Mouse (Mus musculus): ENCODE data around the gene Gm20422. TPM values are rescaled to one million over a fixed set of nuclear protein-coding genes. Genes with fewer than 3 reads are reported as not detected.

Gene Gm20422
- total RNA-seq, 2 experiments from 2014 or later: 1.8 to 1.9 TPM

DNA sequence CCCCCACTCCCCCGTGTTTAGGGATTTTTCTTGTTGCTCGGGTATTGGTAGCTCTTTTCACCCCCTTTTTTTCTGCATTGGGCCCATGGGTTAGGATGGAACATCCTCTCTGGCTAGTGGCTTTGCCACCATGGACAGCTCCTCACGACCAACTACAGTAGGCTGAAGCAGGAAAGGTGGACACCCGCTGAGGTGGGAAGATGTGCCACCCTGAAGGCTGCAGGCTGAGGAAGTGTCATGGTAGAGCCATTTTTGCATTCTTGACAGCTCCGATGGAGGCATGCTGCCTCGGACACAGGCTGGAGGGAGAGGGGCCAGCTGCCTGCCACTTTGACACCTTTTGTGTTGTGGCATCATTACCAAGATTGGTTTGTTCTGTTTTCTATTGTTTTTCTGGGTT is 72.9 kb downstream of the Gm20422 start:
- no peak for DNase-seq

Other genes starting within 250 kb of the Gm20422 start
- 10 to 100 TPM; 11.0 to 11.6 TPM for gene Zfp868, start 149.3 kb downstream of the Gm20422 start, total RNA-seq (2021)
- 1 to 10 TPM in 1 of 2 experiments, under 1 TPM in 1; 0.97 to 1.6 TPM for gene Zfp964, start 120.4 kb downstream of the Gm20422 start, total RNA-seq (2021)
- 10 to 100 TPM; 16.2 to 17.3 TPM for gene Zfp869, start 64.2 kb downstream of the Gm20422 start, total RNA-seq (2021)
- gene Zfp963, start 24.9 kb downstream of the Gm20422 start, total RNA-seq (2021): 1 to 10 TPM; 2.6 to 2.8 TPM
- gene Atp13a1, start 16.3 kb upstream of the Gm20422 start, total RNA-seq (2021): 10 to 100 TPM; 22.3 to 22.5 TPM
- gene Zfp866, start 16.3 kb upstream of the Gm20422 start, total RNA-seq (2021): 10 to 100 TPM; 19.1 to 19.9 TPM
- 1 to 10 TPM; 6.1 to 8.1 TPM for gene Gmip, start 33.8 kb upstream of the Gm20422 start, total RNA-seq (2021)
- 1 to 10 TPM in 1 of 2 experiments, under 1 TPM in 1; 0.91 to 1.1 TPM for gene Lpar2, start 47.5 kb upstream of the Gm20422 start, total RNA-seq (2021)
- 1 to 10 TPM; 1.1 to 1.2 TPM for gene Pbx4, start 57.6 kb upstream of the Gm20422 start, total RNA-seq (2021)
- gene Cilp2, start 112.8 kb upstream of the Gm20422 start, total RNA-seq (2021): under 1 TPM; 0.50 to 0.74 TPM
- under 1 TPM in 1 of 2 experiments, not detected in 1; 0.33 TPM for gene Tssk6, start 127.3 kb upstream of the Gm20422 start, total RNA-seq (2021)
- 100 to 1,000 TPM; 286 to 326 TPM for gene Ndufa13, start 127.7 kb upstream of the Gm20422 start, total RNA-seq (2021)
- 1 to 10 TPM; 6.2 to 8.6 TPM for gene Yjefn3, start 127.8 kb upstream of the Gm20422 start, total RNA-seq (2021)
- gene Gatad2a, start 221.5 kb upstream of the Gm20422 start, total RNA-seq (2021): 10 to 100 TPM; 75.9 to 79.5 TPM